8 mouse cellular contexts compared by ENCODE assay signal in the genomic region with DNA sequence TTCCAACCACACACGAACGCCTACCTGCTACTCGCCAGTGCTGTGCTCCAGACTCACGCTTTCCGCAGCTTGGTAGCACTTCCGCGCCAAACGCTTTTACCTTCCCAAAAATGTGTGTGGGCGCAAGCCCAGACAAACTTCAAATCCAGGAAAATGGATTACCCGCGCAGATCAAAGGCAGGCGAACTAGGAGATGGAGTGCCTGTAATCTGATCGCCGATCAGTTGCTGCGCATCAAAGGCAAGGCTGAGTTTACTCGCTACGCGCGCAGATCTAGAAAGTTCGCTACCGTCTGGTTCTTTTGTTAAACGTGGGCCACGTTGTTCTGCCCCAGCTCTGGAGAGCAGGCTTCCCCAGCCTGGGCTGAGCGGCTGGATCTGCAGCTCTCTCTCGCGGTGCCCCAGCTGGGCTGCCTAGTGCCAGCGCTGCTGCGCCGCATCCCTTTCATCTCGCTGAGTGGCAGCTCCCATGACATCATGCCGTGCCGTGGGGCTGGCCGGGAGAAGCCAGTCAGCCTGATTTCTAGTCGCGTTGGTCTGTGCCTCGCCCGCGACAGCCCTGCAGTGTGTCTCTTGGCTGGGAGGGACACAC. TPM values are rescaled to one million over a fixed set of nuclear protein-coding genes. Genes with fewer than 3 reads are reported as not detected.
A peak's percentile ranks its signal among the peaks of the same experiment; 100 is the strongest.
DNase-seq lines count a peak whose midpoint lies in the region; ATAC-seq and TF ChIP-seq lines count a peak whose summit lies in the region.

A gene (minus strand): TSS at position 400 of the 591 bp plus-strand sequence.

- H3K36me3 ChIP-seq in forebrain, embryonic 14.5 days (ENCODE audit: control insufficient read depth, insufficient read depth, low read length): no peaks in the 10 kb centered on the region
- H3K36me3 ChIP-seq in heart, postnatal 0 days (replicated peaks; ENCODE audit: control insufficient read depth, insufficient read depth, low read length): no peaks in the 10 kb centered on the region
- H3K36me3 ChIP-seq in thymus, adult 2 months (ENCODE audit: control insufficient read depth, insufficient read depth, low read length): no peaks in the 10 kb centered on the region

- peak within 1 kb of the TSS; percentile 91 for H3K4me2 ChIP-seq in forebrain, embryonic 14.5 days (ENCODE audit: low read length)
- H3K4me2 ChIP-seq in heart, postnatal 0 days (ENCODE audit: low read depth, low read length): peak within 1 kb of the TSS; percentile 86

- no peaks in the 10 kb centered on the region for H3K9me3 ChIP-seq in forebrain, embryonic 14.5 days (replicated peaks; ENCODE audit: control insufficient read depth, low read length)
- no peaks in the 10 kb centered on the region for H3K9me3 ChIP-seq in heart, postnatal 0 days (replicated peaks; ENCODE audit: control insufficient read depth, low read length)

- H3K27ac ChIP-seq in forebrain, embryonic 14.5 days (ENCODE audit: low read depth, low read length): peak within 1 kb of the TSS; percentile 89
- H3K27ac ChIP-seq in heart, postnatal 0 days (ENCODE audit: low read depth): peak within 1 kb of the TSS; percentile 54
- H3K27ac ChIP-seq in layer of hippocampus, adult 2 months: peak within 1 kb of the TSS; percentile 91
- no peak within 1 kb of the TSS for H3K27ac ChIP-seq in thymus, adult 2 months (ENCODE audit: control insufficient read depth, insufficient read depth, low read length)

- under 1% methylated on average over 38 of the region's 38 CpGs for WGBS in forebrain, embryonic 14.5 days
- 0% methylated on average over 38 of the region's 38 CpGs for WGBS in heart, postnatal 0 days
- WGBS in lung, adult 2 months: under 1% methylated on average over 38 of the region's 38 CpGs
- under 1% methylated on average over 38 of the region's 38 CpGs for WGBS in thymus, adult 2 months

- TF ChIP-seq CTCF in heart, postnatal 0 days (IDR thresholded peaks at IDR 0.05; ENCODE audit: low read depth): no peak
- no peak for TF ChIP-seq CTCF in layer of hippocampus, adult 2 months (conservative IDR thresholded peaks at IDR 0.05)
- no peak for TF ChIP-seq CTCF in lung, adult 2 months (IDR thresholded peaks at IDR 0.05; ENCODE audit: insufficient read depth, low read length)
- TF ChIP-seq CTCF in thymus, adult 2 months (IDR thresholded peaks at IDR 0.05; ENCODE audit: borderline replicate concordance, control insufficient read depth, extremely low read depth, insufficient read depth, low read length, poor library complexity): no peak

- peak; percentile 79 to 81 for DNase-seq in CD8-positive naive resting alpha-beta T cell, adult 2 months (ENCODE audit: low read depth in 2 of 2, low spot score in 2 of 2)
- DNase-seq in c-Kit-positive CD71-negative TER-119-negative erythroid progenitor cells, embryonic 14.5 days (ENCODE audit: low read depth): peak; percentile 34
- DNase-seq in forebrain, embryonic 14.5 days (ENCODE audit: low spot score): peak; percentile 94
- peak; percentile 89 for DNase-seq in heart, postnatal 0 days (ENCODE audit: low spot score)
- peak; percentile 78 to 82 for DNase-seq in layer of hippocampus, adult 2 months (ENCODE audit: low spot score in 2 of 2)
- DNase-seq in lung, adult 2 months: peak; percentile 66
- peak; percentile 57 for DNase-seq in ovary, postnatal 10 days (ENCODE audit: low spot score)
- DNase-seq in thymus, adult 2 months: peak; percentile 83

- peak within 1 kb of the TSS; percentile 50 for H3K4me3 ChIP-seq in forebrain, embryonic 14.5 days (ENCODE audit: low read depth, low read length)
- peak within 1 kb of the TSS; percentile 47 for H3K4me3 ChIP-seq in heart, postnatal 0 days (ENCODE audit: low read depth, low read length)
- peak within 1 kb of the TSS; percentile 70 for H3K4me3 ChIP-seq in layer of hippocampus, adult 2 months
- peak within 1 kb of the TSS; percentile 71 for H3K4me3 ChIP-seq in lung, adult 2 months (replicated peaks; ENCODE audit: extremely low read depth, low read depth, low read length)
- H3K4me3 ChIP-seq in thymus, adult 2 months (ENCODE audit: control insufficient read depth, insufficient read depth, low read length): peak within 1 kb of the TSS; percentile 39

- H3K4me1 ChIP-seq in forebrain, embryonic 14.5 days (ENCODE audit: control insufficient read depth, insufficient read depth, low read length): peaks cover 19% of the 10 kb centered on the region
- peaks cover 12% of the 10 kb centered on the region; the same call in 1 of the 2 replicates for H3K4me1 ChIP-seq in heart, postnatal 0 days (ENCODE audit: control insufficient read depth, insufficient read depth)
- H3K4me1 ChIP-seq in lung, adult 2 months (ENCODE audit: control insufficient read depth, insufficient read depth, low read length): no peaks in the 10 kb centered on the region; the same call in 1 of the 2 replicates
- peaks cover 12% of the 10 kb centered on the region for H3K4me1 ChIP-seq in thymus, adult 2 months (replicated peaks; ENCODE audit: control insufficient read depth, insufficient read depth, low read length)

- no peaks in the 10 kb centered on the region for H3K27me3 ChIP-seq in forebrain, embryonic 14.5 days (replicated peaks; ENCODE audit: control insufficient read depth, insufficient read depth, low read length)
- no peaks in the 10 kb centered on the region for H3K27me3 ChIP-seq in heart, postnatal 0 days (ENCODE audit: control insufficient read depth, insufficient read depth, low read length)
- H3K27me3 ChIP-seq in thymus, adult 2 months (ENCODE audit: control insufficient read depth, insufficient read depth, low read length): no peaks in the 10 kb centered on the region

- TF ChIP-seq POLR2A in lung, adult 2 months (IDR thresholded peaks at IDR 0.05; ENCODE audit: borderline replicate concordance, extremely low read depth, low read depth, low read length): peak; percentile 53; the same call in 1 of the 2 replicates
- no peak for TF ChIP-seq POLR2A in thymus, adult 2 months (IDR thresholded peaks at IDR 0.05; ENCODE audit: control insufficient read depth, extremely low read depth, insufficient read depth, low read length, poor library complexity)

- peak; percentile 96 for ATAC-seq in forebrain, embryonic 14.5 days
- peak; percentile 94 for ATAC-seq in heart, postnatal 0 days (ENCODE audit: insufficient read depth, low read depth)

- no peak for TF ChIP-seq EP300 in heart, postnatal 0 days (IDR thresholded peaks at IDR 0.05; ENCODE audit: low read depth)

- peak within 1 kb of the TSS; percentile 70 for H3K9ac ChIP-seq in forebrain, embryonic 14.5 days (ENCODE audit: low read length)
- H3K9ac ChIP-seq in heart, postnatal 0 days (replicated peaks; ENCODE audit: low read depth, low read length): peak within 1 kb of the TSS; percentile 57

RNA-seq across cellular contexts. Expression of the gene that starts here (rescaled TPM):
- polyA plus RNA-seq in forebrain, embryonic 14.5 days (2014; fragmentation: Nextera tagmentation; extraction: Ambion mirVana): 64.2 and 71.9 TPM in 2 replicates
- total RNA-seq in heart, postnatal 0 days (2014; rRNA removed; ENCODE audit: low replicate concordance): 6.4 and 23.0 TPM in 2 replicates
- 7.0 and 8.7 TPM in 2 replicates for polyA plus RNA-seq in heart, postnatal 0 days (2015; fragmentation: Nextera tagmentation; extraction: Ambion mirVana)
- 10 to 100 TPM; 49.0 to 50.0 TPM for total RNA-seq in layer of hippocampus, adult 2 months (2021)
- polyA plus RNA-seq in lung, adult 2 months (2012; rRNA removed): 44.1 and 71.4 TPM in 2 replicates
- polyA plus RNA-seq in thymus, adult 2 months (2012; rRNA removed): 2.2 and 4.6 TPM in 2 replicates

Comparison
In these comparisons a context has a peak if more than half of its experiments do, and no peak if none do; other contexts are left out.
1. DNase-seq: peak in every context shown above with its lines; median percentile 94 in forebrain, embryonic 14.5 days; 89 in heart, postnatal 0 days; 83 in thymus, adult 2 months; 80 in CD8-positive naive resting alpha-beta T cell, adult 2 months; 80 in layer of hippocampus, adult 2 months; 66 in lung, adult 2 months; 57 in ovary, postnatal 10 days; 34 in c-Kit-positive CD71-negative TER-119-negative erythroid progenitor cells, embryonic 14.5 days.